Mouse (Mus musculus) neural tube, embryonic 11.5 days (tissue): ENCODE results near the gene Adam1b. TPM values are rescaled to one million over a fixed set of nuclear protein-coding genes. Genes with fewer than 3 reads are reported as not detected.

Experiments
- polyA plus RNA-seq: library from polyadenylated mRNA; unstranded; fragments of >200 nt; fragmentation: Nextera tagmentation; extraction: Ambion mirVana; gene quantifications from 2 replicates; pipeline ENCODE4 v1.2.1, GENCODE M21; 2014

The Adam1b gene
- polyA plus RNA-seq, 1 experiment from 2014 or later = not detected

Other genes starting within 250 kb of the Adam1b start
- 86.9 and 94.6 TPM in 2 replicates for gene Trafd1, start 117.8 kb downstream of the Adam1b start, polyA plus RNA-seq
- gene Naa25, start 105.5 kb downstream of the Adam1b start, polyA plus RNA-seq = 48.1 and 57.0 TPM in 2 replicates
- 1.1 and 1.8 TPM in 2 replicates for gene Tmem116, start 51.5 kb downstream of the Adam1b start, polyA plus RNA-seq
- gene Erp29, start 50.9 kb downstream of the Adam1b start, polyA plus RNA-seq = 119 and 135 TPM in 2 replicates
- 2.2 and 3.5 TPM in 2 replicates for gene Adam1a, start 42.0 kb upstream of the Adam1b start, polyA plus RNA-seq
- not detected in 2 replicates for gene Gm42878, start 42.0 kb upstream of the Adam1b start, polyA plus RNA-seq
- gene Mapkapk5, start 42.5 kb upstream of the Adam1b start, polyA plus RNA-seq = 62.6 and 65.3 TPM in 2 replicates
- gene Aldh2, start 90.4 kb upstream of the Adam1b start, polyA plus RNA-seq = 53.4 and 71.2 TPM in 2 replicates
- gene Acad12, start 115.5 kb upstream of the Adam1b start, polyA plus RNA-seq = 1.3 and 1.7 TPM in 2 replicates
- 2.5 and 2.8 TPM in 2 replicates for gene Acad10, start 157.1 kb upstream of the Adam1b start, polyA plus RNA-seq
- 47.9 and 51.3 TPM in 2 replicates for gene Brap, start 157.1 kb upstream of the Adam1b start, polyA plus RNA-seq
- gene Atxn2, start 207.9 kb upstream of the Adam1b start, polyA plus RNA-seq = 101 and 102 TPM in 2 replicates